Mouse (Mus musculus): Measurements from ENCODE around the gene Ehd4. TPM values are rescaled to one million over a fixed set of nuclear protein-coding genes. Genes with fewer than 3 reads are reported as not detected.
A peak's percentile ranks its signal among the peaks of the same experiment; 100 is the strongest.

The Ehd4 gene
- polyA plus RNA-seq, 1 experiment: 101 TPM

- no peak overlapping the region for H3K4me2 ChIP-seq (ENCODE audit: low read depth)
- H3ac ChIP-seq (ENCODE audit: control insufficient read depth, insufficient read length): no peak overlapping the region
- H3K27me3 ChIP-seq (ENCODE audit: control insufficient read depth, insufficient read depth, insufficient read length): no peaks in the 10 kb centered on the region
- peaks cover 12% of the 10 kb centered on the region for H3K79me2 ChIP-seq (ENCODE audit: control insufficient read depth, insufficient read depth)
- H3K36me3 ChIP-seq (ENCODE audit: control insufficient read depth, insufficient read depth): no peaks in the 10 kb centered on the region
- TF ChIP-seq CEBPB (IDR thresholded peaks at IDR 0.05; ENCODE audit: insufficient read depth, poor library complexity, severe bottlenecking) (0 out of 2 replicates have a peak, but pooled peaks have one; percentile 18), POLR2A (IDR thresholded peaks at IDR 0.05; ENCODE audit: insufficient read length, low read depth) (no peak), MAX (IDR thresholded peaks at IDR 0.05; ENCODE audit: low read depth) (no peak), MYOG (IDR thresholded peaks at IDR 0.05; ENCODE audit: control insufficient read depth in 1 of 3, insufficient read depth in 1 of 3, insufficient read length in 2 of 3, low read depth in 2 of 3) (no peak)
- no peak overlapping the region for H3K4me3 ChIP-seq
Measured at GRCm38 (mm10) chr2:120158016-120158415, 3.6 kb upstream of the Ehd4 start.

GRCm38 (mm10) chr2:120157606-120158005, 3.2 kb upstream of the Ehd4 start:
- TF ChIP-seq POLR2A (IDR thresholded peaks at IDR 0.05; ENCODE audit: insufficient read length, low read depth) (no peak), CEBPB (IDR thresholded peaks at IDR 0.05; ENCODE audit: insufficient read depth, poor library complexity, severe bottlenecking) (no peak), USF1 (IDR thresholded peaks at IDR 0.05; ENCODE audit: low read depth) (no peak), E2F4 (IDR thresholded peaks at IDR 0.05; ENCODE audit: insufficient read depth) (no peak), MYOD1 (IDR thresholded peaks at IDR 0.05; ENCODE audit: control insufficient read depth in 1 of 3, insufficient read length in 2 of 3, low read depth in 2 of 3) (no peak), TCF3 (IDR thresholded peaks at IDR 0.05; ENCODE audit: insufficient read length, low read depth) (no peak), SRF (IDR thresholded peaks at IDR 0.05; ENCODE audit: control insufficient read depth, insufficient read length, low read depth) (no peak), POLR2AphosphoS2 (IDR thresholded peaks at IDR 0.05; ENCODE audit: insufficient read length, low read depth) (no peak), MAX (IDR thresholded peaks at IDR 0.05; ENCODE audit: low read depth) (no peak), REST (IDR thresholded peaks at IDR 0.05; ENCODE audit: insufficient read depth, insufficient read length) (no peak), TCF12 (IDR thresholded peaks at IDR 0.05; ENCODE audit: insufficient read depth, poor library complexity, severe bottlenecking) (no peak), MYOG (IDR thresholded peaks at IDR 0.05; ENCODE audit: control insufficient read depth in 1 of 3, insufficient read depth in 1 of 3, insufficient read length in 2 of 3, low read depth in 2 of 3) (no peak)
- Histone ChIP-seq H3K4me2 (ENCODE audit: low read depth) (no peak overlapping the region), H3K4me3 (no peak overlapping the region), H3K27me3 (ENCODE audit: control insufficient read depth, insufficient read depth, insufficient read length) (no peaks in the 10 kb centered on the region), H3K79me2 (ENCODE audit: control insufficient read depth, insufficient read depth) (peaks cover 16% of the 10 kb centered on the region), H3K36me3 (ENCODE audit: control insufficient read depth, insufficient read depth) (no peaks in the 10 kb centered on the region), H3ac (ENCODE audit: control insufficient read depth, insufficient read length) (no peak overlapping the region)

GRCm38 (mm10) chr2:120153586-120154360, 633 bp downstream of the Ehd4 start:
- peak overlapping the region; percentile 57 for H3K4me2 ChIP-seq (ENCODE audit: low read depth)
- peaks cover 5% of the 10 kb centered on the region for H3K36me3 ChIP-seq (ENCODE audit: control insufficient read depth, insufficient read depth)
- peak overlapping the region; percentile 38 for H3ac ChIP-seq (ENCODE audit: control insufficient read depth, insufficient read length)
- TF ChIP-seq MAX (IDR thresholded peaks at IDR 0.05; ENCODE audit: low read depth) (no peak), POLR2AphosphoS2 (IDR thresholded peaks at IDR 0.05; ENCODE audit: insufficient read length, low read depth) (no peak), POLR2A (IDR thresholded peaks at IDR 0.05; ENCODE audit: insufficient read length, low read depth) (no peak), USF1 (IDR thresholded peaks at IDR 0.05; ENCODE audit: low read depth) (no peak), MYOD1 (IDR thresholded peaks at IDR 0.05; ENCODE audit: control insufficient read depth in 1 of 3, insufficient read length in 2 of 3, low read depth in 2 of 3) (no peak), MYOG (IDR thresholded peaks at IDR 0.05; ENCODE audit: control insufficient read depth in 1 of 3, insufficient read depth in 1 of 3, insufficient read length in 2 of 3, low read depth in 2 of 3) (no peak), CEBPB (IDR thresholded peaks at IDR 0.05; ENCODE audit: insufficient read depth, poor library complexity, severe bottlenecking) (no peak), SRF (IDR thresholded peaks at IDR 0.05; ENCODE audit: control insufficient read depth, insufficient read length, low read depth) (no peak), E2F4 (IDR thresholded peaks at IDR 0.05; ENCODE audit: insufficient read depth) (no peak), TCF3 (IDR thresholded peaks at IDR 0.05; ENCODE audit: insufficient read length, low read depth) (no peak), TCF12 (IDR thresholded peaks at IDR 0.05; ENCODE audit: insufficient read depth, poor library complexity, severe bottlenecking) (no peak), REST (IDR thresholded peaks at IDR 0.05; ENCODE audit: insufficient read depth, insufficient read length) (no peak)
- H3K4me3 ChIP-seq: peak overlapping the region; percentile 95
- no peaks in the 10 kb centered on the region for H3K27me3 ChIP-seq (ENCODE audit: control insufficient read depth, insufficient read depth, insufficient read length)
- peaks cover 46% of the 10 kb centered on the region for H3K79me2 ChIP-seq (ENCODE audit: control insufficient read depth, insufficient read depth)

GRCm38 (mm10) chr2:120150571-120150970, 3.8 kb downstream of the Ehd4 start:
- H3K4me3 ChIP-seq: no peak overlapping the region
- peak overlapping the region; percentile 18 for H3K4me2 ChIP-seq (ENCODE audit: low read depth)
- peaks cover 53% of the 10 kb centered on the region for H3K79me2 ChIP-seq (ENCODE audit: control insufficient read depth, insufficient read depth)
- no peak overlapping the region for H3ac ChIP-seq (ENCODE audit: control insufficient read depth, insufficient read length)
- peaks cover 5% of the 10 kb centered on the region for H3K36me3 ChIP-seq (ENCODE audit: control insufficient read depth, insufficient read depth)
- TF ChIP-seq TCF12 (IDR thresholded peaks at IDR 0.05; ENCODE audit: insufficient read depth, poor library complexity, severe bottlenecking) (no peak), MYOG (IDR thresholded peaks at IDR 0.05; ENCODE audit: control insufficient read depth in 1 of 3, insufficient read depth in 1 of 3, insufficient read length in 2 of 3, low read depth in 2 of 3) (no peak), POLR2A (IDR thresholded peaks at IDR 0.05; ENCODE audit: insufficient read length, low read depth) (no peak), USF1 (IDR thresholded peaks at IDR 0.05; ENCODE audit: low read depth) (no peak), TCF3 (IDR thresholded peaks at IDR 0.05; ENCODE audit: insufficient read length, low read depth) (no peak), CEBPB (IDR thresholded peaks at IDR 0.05; ENCODE audit: insufficient read depth, poor library complexity, severe bottlenecking) (no peak), MYOD1 (IDR thresholded peaks at IDR 0.05; ENCODE audit: control insufficient read depth in 1 of 3, insufficient read length in 2 of 3, low read depth in 2 of 3) (no peak), REST (IDR thresholded peaks at IDR 0.05; ENCODE audit: insufficient read depth, insufficient read length) (no peak), SRF (IDR thresholded peaks at IDR 0.05; ENCODE audit: control insufficient read depth, insufficient read length, low read depth) (no peak), POLR2AphosphoS2 (IDR thresholded peaks at IDR 0.05; ENCODE audit: insufficient read length, low read depth) (no peak), MAX (IDR thresholded peaks at IDR 0.05; ENCODE audit: low read depth) (no peak)
- H3K27me3 ChIP-seq (ENCODE audit: control insufficient read depth, insufficient read depth, insufficient read length): no peaks in the 10 kb centered on the region

Data from myocyte (in vitro differentiated cells).